Mouse (Mus musculus) forebrain, embryonic 14.5 days (tissue): ENCODE results near the gene Vezf1. TPM values are rescaled to one million over a fixed set of nuclear protein-coding genes. Genes with fewer than 3 reads are reported as not detected.
A peak's percentile ranks its signal among the peaks of the same experiment; 100 is the strongest.

ENCODE experiments used
- ATAC-seq: fragments of 200-750 bp; cut with Nextera tagmentation; 2 replicates; pipeline ENCODE4 v1.8.0; 2017; ENCODE audit warnings: mild to moderate bottlenecking, moderate library complexity
- DNase-seq: peaks from one replicate; pipeline ENCODE4 v3.0.0-alpha.2; 2015; ENCODE audit warnings: low spot score
- H3K27ac ChIP-seq: fragments of 300-500 bp; sonication (generic); 2 replicates; pipeline ENCODE4 v1.5.1; 2014; ENCODE audit warnings: low read depth, mild to moderate bottlenecking, control low read depth, low read length, moderate library complexity
- H3K27me3 ChIP-seq: fragments of 300-500 bp; sonication (generic); replicated peaks from 2 replicates; pipeline ENCODE4 v1.6.1; 2014; ENCODE audit warnings: low read length, control low read depth, mixed read lengths; ENCODE audit not compliant: control insufficient read depth, insufficient read depth
- H3K36me3 ChIP-seq: fragments of 300-500 bp; sonication (generic); 2 replicates; pipeline ENCODE4 v1.6.1; 2014; ENCODE audit warnings: low read length, control low read depth; ENCODE audit not compliant: control insufficient read depth, insufficient read depth
- H3K4me1 ChIP-seq: fragments of 300-500 bp; sonication (generic); 2 replicates; pipeline ENCODE4 v1.6.1; 2014; ENCODE audit warnings: antibody characterized with exemption, low read length, control low read depth; ENCODE audit not compliant: control insufficient read depth, insufficient read depth
- H3K4me2 ChIP-seq: fragments of 300-500 bp; sonication (generic); 2 replicates; pipeline ENCODE4 v1.6.1; 2014; ENCODE audit warnings: mild to moderate bottlenecking, control low read depth, low read length
- H3K4me3 ChIP-seq: fragments of 300-500 bp; sonication (generic); 2 replicates; pipeline ENCODE4 v1.5.1; 2014; ENCODE audit warnings: low read depth, low read length, control low read depth
- H3K9ac ChIP-seq: fragments of 300-500 bp; sonication (generic); 2 replicates; pipeline ENCODE4 v1.6.1; 2014; ENCODE audit warnings: mild to moderate bottlenecking, low read length, control low read depth, moderate library complexity
- H3K9me3 ChIP-seq: fragments of 300-500 bp; sonication (generic); replicated peaks from 2 replicates; pipeline ENCODE4 v1.6.1; 2016; ENCODE audit warnings: low read length, control low read depth, mixed read lengths; ENCODE audit not compliant: control insufficient read depth
- WGBS: fragments of 180-500 bp; shearing (Covaris S2); extraction: QIAGEN DNeasy Blood & Tissue Kit; methylation state at CpG from one replicate; pipeline ENCODE4 v1.1.7; 2014; 5-methylcytosine and 5-hydroxymethylcytosine counted together
- polyA plus RNA-seq: library from polyadenylated mRNA; unstranded; fragments of >200 nt; fragmentation: Nextera tagmentation; extraction: Ambion mirVana; gene quantifications from 2 replicates; pipeline ENCODE4 v1.2.1, GENCODE M21; 2014

Gene Vezf1
- polyA plus RNA-seq, 1 experiment from 2014 or later, result 60.0 TPM

- WGBS, result 62% methylated on average over 13 of the region's 13 CpGs
- Histone ChIP-seq H3K4me2 (no peak overlapping the region), H3K4me3 (no peak overlapping the region), H3K4me1 (peaks cover 14% of the 10 kb centered on the region), H3K9ac (no peak overlapping the region), H3K27ac (no peak overlapping the region), H3K27me3 (no peaks in the 10 kb centered on the region), H3K9me3 (no peaks in the 10 kb centered on the region), H3K36me3 (no peaks in the 10 kb centered on the region)
- DNase-seq, result no peak
- no peak for ATAC-seq
Observed at GRCm38 (mm10) chr11:88112078-88112477, 44.0 kb downstream of the Vezf1 start.

DNA sequence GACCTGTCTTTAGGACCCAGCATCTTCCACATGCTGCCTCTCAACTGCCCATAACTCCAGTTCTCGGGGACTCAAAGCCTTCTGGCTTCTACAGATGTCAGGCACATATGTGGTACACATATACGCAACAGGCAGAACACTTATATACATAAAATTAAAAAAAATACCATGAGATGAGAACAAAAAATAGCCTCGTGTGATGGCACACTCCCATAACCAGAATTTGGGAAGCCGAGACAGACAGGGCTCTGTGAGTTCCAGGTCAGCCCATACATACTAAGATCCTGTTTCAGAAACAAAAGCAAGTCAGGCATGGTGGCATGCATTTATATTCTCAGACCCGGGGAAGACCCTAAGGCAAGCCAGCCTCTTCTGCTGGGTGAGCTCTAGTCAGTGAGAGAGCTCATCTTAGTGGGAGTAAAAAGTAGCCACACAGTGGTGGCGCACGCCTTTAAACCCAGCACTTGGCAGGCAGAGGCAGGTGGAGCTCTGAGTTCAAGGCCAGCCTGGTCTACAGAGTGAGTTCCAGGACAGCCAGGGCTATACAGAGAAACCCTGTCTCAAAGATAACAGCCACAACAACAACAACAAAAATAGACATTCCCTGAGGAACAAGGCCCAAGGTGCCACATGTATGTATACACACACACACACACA, 44.7 kb downstream of the Vezf1 start:
- peaks cover 22% of the 10 kb centered on the region for H3K4me1 ChIP-seq
- H3K9me3 ChIP-seq, result no peaks in the 10 kb centered on the region
- no peaks in the 10 kb centered on the region for H3K36me3 ChIP-seq
- H3K4me3 ChIP-seq, result no peak overlapping the region
- no peak overlapping the region for H3K27ac ChIP-seq
- H3K27me3 ChIP-seq, result no peaks in the 10 kb centered on the region
- H3K9ac ChIP-seq, result no peak overlapping the region
- H3K4me2 ChIP-seq, result no peak overlapping the region
- DNase-seq, result no peak
- WGBS, result 79% methylated on average over 7 of the region's 7 CpGs
- no peak for ATAC-seq

GRCm38 (mm10) chr11:88113543-88114271, 45.6 kb downstream of the Vezf1 start:
- no peak for ATAC-seq
- H3K27ac ChIP-seq, result no peak overlapping the region
- H3K4me2 ChIP-seq, result no peak overlapping the region
- WGBS, result 66% methylated on average over 6 of the region's 6 CpGs
- H3K27me3 ChIP-seq, result no peaks in the 10 kb centered on the region
- no peak for DNase-seq
- H3K36me3 ChIP-seq, result no peaks in the 10 kb centered on the region
- peaks cover 31% of the 10 kb centered on the region for H3K4me1 ChIP-seq
- no peaks in the 10 kb centered on the region for H3K9me3 ChIP-seq
- no peak overlapping the region for H3K9ac ChIP-seq
- H3K4me3 ChIP-seq, result no peak overlapping the region

DNA sequence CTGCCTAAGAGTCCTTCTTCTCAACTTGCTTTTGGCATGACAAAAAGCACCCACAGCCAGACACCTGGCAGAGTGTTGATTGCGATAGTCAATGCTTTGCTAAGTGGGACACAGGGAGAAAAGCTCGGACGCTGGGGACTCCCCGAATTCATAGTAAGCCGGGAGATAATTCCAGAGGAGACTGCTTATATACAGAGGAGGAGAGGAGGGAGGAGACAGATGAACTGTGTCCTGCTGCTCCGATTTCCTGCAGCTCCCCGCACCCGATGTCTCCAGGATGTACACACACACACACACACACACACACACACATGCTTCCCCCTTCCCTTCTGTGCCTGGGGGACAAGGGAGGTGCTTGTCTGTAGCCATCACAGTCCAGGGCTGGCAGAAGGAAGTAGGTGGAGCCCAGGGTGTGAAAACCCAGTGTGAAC, 46.8 kb downstream of the Vezf1 start:
- Histone ChIP-seq H3K27me3 (no peaks in the 10 kb centered on the region), H3K36me3 (no peaks in the 10 kb centered on the region), H3K9me3 (no peaks in the 10 kb centered on the region), H3K9ac (no peak overlapping the region), H3K4me2 (no peak overlapping the region), H3K4me1 (peaks cover 42% of the 10 kb centered on the region), H3K27ac (peak overlapping the region; percentile 46; the same call in 1 of the 2 replicates), H3K4me3 (no peak overlapping the region)
- peak; percentile 34 for DNase-seq
- WGBS, result 43% methylated on average over 8 of the region's 8 CpGs
- no peak for ATAC-seq

DNA sequence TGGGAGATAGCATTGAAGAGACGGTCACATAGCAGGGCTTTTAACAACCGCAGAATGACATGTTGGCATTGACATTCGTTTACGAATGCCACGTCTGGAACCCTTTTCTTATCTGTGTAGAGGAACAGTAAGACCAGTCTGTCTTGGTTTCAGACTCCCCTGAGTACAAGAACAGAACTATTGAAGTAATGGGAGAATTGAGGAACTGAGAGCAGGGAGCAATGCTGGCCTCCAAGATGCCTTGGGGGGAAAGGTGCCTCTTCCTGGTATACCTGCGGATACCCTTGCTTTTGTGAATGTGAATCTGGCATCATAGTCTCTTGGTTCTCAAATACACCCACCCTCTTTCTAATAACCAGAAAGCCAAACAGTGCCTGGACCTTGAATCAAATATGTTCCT, 48.5 kb downstream of the Vezf1 start:
- peaks cover 52% of the 10 kb centered on the region for H3K4me1 ChIP-seq
- no peaks in the 10 kb centered on the region for H3K36me3 ChIP-seq
- no peaks in the 10 kb centered on the region for H3K27me3 ChIP-seq
- no peak overlapping the region for H3K4me2 ChIP-seq
- ATAC-seq (no peak), DNase-seq (no peak)
- H3K4me3 ChIP-seq, result no peak overlapping the region
- H3K9me3 ChIP-seq, result no peaks in the 10 kb centered on the region
- H3K27ac ChIP-seq, result no peak overlapping the region
- WGBS, result 82% methylated on average over 6 of the region's 6 CpGs
- H3K9ac ChIP-seq, result no peak overlapping the region

- H3K9ac ChIP-seq, result peak overlapping the region; percentile 49; the same call in 1 of the 2 replicates
- no peak for DNase-seq
- no peaks in the 10 kb centered on the region for H3K9me3 ChIP-seq
- whole genome bisulfite sequencing, result 72% methylated on average over 10 of the region's 10 CpGs
- H3K4me2 ChIP-seq, result no peak overlapping the region
- ATAC-seq, result no peak
- H3K4me3 ChIP-seq, result no peak overlapping the region
- H3K27ac ChIP-seq, result peak overlapping the region; percentile 96
- H3K36me3 ChIP-seq, result no peaks in the 10 kb centered on the region
- H3K4me1 ChIP-seq, result peaks cover 59% of the 10 kb centered on the region
- H3K27me3 ChIP-seq, result no peaks in the 10 kb centered on the region
Observed at GRCm38 (mm10) chr11:88117356-88118090, 49.4 kb downstream of the Vezf1 start.

DNA sequence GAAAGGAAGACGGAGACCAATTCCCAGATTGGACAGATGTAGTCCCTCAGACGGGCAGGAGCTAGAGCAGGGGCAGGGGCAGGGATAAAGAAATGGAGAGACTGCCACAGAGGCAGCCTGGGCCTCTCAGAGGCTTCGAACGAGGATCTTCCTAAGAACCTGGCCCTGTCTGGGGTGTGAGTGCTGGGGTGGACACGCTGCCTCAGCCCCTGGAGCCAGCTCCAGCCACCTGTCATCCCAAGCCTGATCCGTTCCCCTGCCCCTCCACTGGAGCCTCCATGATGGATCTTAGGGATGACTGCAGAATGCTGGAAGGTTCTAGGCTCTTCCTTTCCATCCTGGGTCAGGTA, 50.0 kb downstream of the Vezf1 start:
- Histone ChIP-seq H3K4me1 (peaks cover 61% of the 10 kb centered on the region), H3K4me3 (no peak overlapping the region), H3K9me3 (no peaks in the 10 kb centered on the region), H3K27me3 (no peaks in the 10 kb centered on the region), H3K36me3 (no peaks in the 10 kb centered on the region), H3K9ac (peak overlapping the region; percentile 49), H3K4me2 (peak overlapping the region; percentile 29; the same call in 1 of the 2 replicates), H3K27ac (peak overlapping the region; percentile 96)
- DNase-seq (no peak), ATAC-seq (no peak)
- 34% methylated on average over 6 of the region's 6 CpGs for WGBS

DNA sequence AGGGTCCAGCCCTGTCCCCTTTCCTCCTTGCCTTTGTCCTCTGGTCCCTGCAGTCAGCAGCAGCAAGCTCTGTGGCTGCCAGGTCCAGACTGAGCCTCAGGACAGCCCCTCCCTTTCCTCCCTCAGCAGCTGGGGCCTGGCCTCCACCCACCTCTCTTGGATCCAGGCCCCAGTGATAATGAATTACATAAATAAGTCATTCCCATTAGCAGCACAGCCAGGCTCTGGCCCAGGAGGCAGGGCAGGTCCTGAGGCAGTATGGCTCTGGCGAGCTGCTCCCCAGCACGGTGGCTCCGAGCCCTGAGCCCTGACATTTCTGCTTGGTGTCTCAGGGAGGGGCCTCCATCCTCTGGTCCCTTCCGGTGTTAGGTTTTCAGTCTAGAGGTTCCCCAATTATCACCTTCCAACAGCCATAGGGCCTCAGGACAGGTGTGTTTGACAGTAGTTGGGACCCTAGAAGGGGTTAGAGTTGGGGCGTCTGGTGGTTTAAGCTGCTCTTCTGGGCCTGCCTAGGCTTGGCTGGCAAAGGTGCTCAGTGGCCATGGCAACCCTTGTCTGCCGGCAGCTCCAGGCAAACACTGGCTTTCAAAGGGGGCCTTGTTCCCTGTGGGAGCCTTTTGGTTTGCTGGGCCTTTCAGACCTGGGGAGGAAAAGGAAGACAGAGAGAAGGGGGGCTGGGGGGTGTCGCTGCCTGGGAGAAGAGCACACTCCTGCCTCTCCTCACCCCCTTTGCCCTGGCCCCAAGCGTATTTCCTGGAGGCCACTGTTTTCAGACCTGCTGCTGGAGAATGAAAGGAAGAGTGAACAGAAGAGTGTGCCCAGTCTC, 51.0 kb downstream of the Vezf1 start:
- DNase-seq, result peak; percentile 91
- H3K4me1 ChIP-seq, result peaks cover 61% of the 10 kb centered on the region
- WGBS, result 2% methylated on average over 8 of the region's 8 CpGs
- ATAC-seq, result peak; percentile 91
- H3K36me3 ChIP-seq, result no peaks in the 10 kb centered on the region
- peak overlapping the region; percentile 29 for H3K4me2 ChIP-seq
- no peaks in the 10 kb centered on the region for H3K9me3 ChIP-seq
- H3K4me3 ChIP-seq, result no peak overlapping the region
- peak overlapping the region; percentile 96 for H3K27ac ChIP-seq
- peak overlapping the region; percentile 49 for H3K9ac ChIP-seq
- no peaks in the 10 kb centered on the region for H3K27me3 ChIP-seq
